Mouse (Mus musculus) frontal cortex, adult (tissue): Measurements from ENCODE around the gene Usp1.
"Not testable (repeated sequence)": the region's sequence is repeated elsewhere in the genome, so short reads cannot be mapped to it uniquely, and the experiment has no call there.

Source experiments
- ATAC-seq: cut with Nextera tagmentation; 2 replicates; pipeline ENCODE4 v1.9.2; 2017; ENCODE audit warnings: mild to moderate bottlenecking, moderate library complexity, mixed read lengths; ENCODE audit not compliant: low TSS enrichment

The Usp1 gene

DNA sequence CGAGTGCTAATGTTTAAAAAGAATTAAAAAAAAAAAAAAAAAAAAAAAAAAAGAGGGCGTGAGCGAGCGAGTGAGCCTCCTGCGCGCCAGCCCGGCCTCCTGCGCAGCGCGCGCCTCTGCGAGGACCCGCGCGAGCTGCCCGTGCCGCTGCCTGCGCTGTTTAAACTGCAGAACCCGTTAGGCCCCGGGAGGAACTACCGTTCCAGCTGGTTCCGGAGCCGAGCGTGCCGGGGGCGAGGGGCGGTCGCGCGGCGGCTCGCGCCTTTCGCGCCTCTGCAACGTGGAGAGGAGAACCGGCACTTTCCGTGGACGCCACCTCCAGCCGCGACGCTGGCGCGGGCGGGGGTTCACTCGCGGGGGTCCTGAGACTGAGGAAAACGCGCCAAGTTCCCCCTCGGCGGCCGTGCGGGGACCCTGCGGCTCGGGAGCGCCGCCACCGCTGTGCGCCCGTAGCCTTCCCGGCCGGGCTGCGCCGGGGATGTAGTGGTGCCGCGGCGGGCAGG, at the start of gene Usp1:
Usp1 (plus strand) TSS at position 243 of the 503 bp plus-strand sequence.
- peak; percentile 43 for ATAC-seq

DNA sequence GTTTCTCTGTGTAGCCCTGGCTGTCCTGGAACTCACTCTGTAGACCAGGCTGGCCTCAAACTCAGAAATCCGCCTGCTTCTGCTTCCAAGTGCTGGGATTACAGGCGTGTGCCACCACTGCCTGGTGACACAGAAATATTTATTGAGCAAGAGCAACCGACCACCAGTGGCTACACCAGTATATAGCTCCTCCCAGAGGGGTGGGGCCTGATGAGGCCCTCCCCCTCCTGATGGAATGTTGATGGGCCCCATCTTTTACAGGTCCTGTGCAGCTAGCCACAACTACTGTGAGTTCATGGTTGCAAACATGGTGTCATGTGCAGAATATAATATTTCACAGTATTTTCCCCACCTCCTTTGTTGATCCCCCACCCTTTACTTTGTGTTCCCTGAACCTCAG, 40.9 kb upstream of the Usp1 start:
- no peak for ATAC-seq

DNA sequence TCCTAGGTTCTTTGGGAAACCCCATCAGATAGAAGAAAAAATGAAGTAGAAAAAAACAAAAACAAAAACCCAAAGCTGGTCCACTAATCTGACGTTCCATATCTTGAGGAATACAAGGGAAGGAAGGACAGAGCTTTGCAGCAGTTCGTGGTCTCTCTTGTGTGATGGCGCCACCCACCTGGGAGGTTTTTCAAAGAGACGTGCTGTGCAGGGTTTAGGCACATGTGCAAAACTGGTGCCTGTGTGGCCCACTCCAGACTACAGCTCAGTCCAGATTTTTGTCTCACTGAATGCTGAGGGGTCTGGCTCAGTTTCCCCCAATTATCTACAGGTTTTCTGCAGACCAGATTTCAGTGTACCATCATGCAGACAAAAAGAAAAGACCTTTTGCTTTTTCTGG, 37.2 kb upstream of the Usp1 start:
- ATAC-seq, result no peak

DNA sequence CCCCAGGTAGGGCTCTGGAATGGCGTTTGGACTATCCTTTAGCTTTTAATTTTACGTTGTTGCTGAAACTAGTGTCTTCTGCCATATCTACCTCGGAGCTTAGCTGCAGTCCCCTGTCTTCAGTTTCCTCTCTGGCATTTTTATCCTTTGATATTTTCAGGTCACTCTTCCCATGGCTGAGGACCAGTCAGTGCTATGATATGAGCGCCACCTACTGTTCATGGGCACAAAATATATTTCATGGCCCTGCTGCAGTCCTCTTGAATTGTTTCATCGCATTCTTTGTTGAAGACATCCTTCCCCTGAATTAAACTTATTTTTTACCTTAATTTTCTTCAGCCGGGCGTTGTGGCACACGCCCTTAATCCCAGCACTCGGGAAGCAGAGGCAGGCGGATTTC, 36.5 kb upstream of the Usp1 start:
- peak; percentile 89 for ATAC-seq

DNA sequence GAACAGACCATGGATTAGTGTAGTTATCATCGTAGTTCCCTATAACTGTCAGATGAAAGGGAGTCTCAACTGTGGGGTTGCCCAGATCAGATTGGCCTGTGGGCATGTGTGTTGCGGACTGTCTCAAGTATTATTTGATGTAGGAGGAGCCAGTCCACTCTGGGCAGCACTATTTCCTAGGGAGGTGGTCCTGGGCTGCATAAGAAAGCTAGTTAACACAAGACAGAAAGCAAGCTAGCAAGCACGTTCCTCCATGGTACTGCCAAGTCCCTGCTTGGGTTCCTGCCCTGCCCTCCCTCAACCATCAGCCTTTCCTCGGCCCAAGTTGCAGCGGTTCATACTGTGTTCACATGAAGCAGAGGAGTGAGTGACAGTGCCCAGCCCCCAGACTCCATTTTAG, 13.4 kb upstream of the Usp1 start:
- ATAC-seq, result no peak

DNA sequence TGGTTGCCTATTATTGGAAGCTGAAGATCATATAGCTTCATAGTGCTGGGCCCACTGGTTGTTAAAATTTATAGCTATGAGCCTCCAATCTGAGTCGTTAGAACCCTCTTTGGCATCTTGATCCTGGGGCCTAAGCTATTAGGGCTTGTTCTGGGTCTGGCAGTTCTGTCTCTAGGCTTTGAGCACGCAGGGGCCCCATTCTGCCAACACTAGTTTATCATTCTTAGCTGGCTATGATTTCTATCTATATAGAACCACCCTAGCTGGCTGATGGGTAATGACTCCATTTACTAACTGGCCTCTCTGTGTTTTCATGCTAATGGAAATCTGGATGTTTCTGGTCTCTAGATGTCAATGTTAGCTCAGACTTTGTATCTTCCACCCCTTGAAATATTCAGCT, 5.9 kb upstream of the Usp1 start:
- no peak for ATAC-seq

DNA sequence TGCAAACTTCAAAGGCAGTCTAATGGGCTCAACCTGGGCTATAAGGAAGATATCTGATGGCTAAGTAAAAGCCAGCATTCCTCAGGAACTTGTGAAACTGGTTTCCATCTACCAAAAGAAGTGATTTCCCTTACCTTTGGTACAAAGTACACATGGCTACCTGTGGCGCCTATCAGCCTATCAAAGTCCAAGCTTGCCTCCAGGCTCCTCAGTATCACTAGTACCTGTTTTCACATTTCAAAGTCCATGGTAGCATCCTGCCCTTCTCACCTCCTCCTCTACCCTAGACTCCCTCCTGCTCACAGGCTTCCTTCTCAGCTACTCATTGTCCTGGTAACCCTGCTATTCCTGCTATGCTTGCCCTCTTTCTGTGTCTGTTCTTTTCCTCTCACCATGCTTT, 5.4 kb upstream of the Usp1 start:
- no peak for ATAC-seq

DNA sequence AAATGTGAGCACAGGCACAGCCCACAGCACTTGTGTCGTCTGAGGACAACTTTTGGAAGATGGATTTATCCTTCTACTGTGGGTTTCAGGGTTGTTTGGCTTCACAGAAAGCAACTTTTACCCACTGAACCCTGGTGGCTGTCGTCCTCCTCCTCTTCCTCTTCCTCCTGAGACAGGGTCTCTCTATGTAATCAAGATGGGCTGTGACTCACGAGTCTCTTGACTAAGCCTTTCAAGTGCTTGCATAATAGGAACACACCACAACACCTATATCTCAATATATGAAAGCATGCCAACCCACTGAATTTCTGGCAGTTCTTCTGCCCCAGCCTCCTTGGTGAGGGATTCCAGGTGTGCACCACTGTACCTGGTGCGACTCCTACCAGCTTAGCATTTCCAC, 2.7 kb upstream of the Usp1 start:
- ATAC-seq, result no peak

DNA sequence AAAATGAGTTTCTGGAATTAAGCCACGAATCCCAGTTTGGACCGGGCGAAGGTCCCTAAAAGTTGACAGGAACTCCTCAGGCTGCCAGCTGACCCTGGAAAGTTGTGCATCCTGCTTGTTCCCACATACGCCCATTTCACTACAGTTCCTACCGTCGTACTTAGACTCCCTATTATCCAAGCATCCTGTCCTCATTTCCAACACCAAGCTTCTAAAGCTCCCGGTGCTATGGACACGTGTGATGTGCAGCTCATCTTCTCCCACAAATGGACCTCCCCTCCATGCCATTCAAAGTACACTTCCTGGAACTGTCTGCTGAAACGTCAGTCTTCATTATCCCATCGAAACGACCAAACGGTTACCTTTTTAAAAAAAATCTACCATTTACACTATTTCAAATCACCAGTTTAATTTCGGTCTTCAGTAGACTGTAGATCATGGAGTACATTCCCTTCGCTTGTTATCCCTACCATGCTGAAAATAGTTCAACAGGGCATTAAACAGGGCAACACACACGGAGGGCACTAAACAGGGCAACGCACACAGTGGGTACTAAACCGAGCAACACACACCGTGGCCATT, 1.5 kb upstream of the Usp1 start:
- ATAC-seq, result peak; percentile 9

DNA sequence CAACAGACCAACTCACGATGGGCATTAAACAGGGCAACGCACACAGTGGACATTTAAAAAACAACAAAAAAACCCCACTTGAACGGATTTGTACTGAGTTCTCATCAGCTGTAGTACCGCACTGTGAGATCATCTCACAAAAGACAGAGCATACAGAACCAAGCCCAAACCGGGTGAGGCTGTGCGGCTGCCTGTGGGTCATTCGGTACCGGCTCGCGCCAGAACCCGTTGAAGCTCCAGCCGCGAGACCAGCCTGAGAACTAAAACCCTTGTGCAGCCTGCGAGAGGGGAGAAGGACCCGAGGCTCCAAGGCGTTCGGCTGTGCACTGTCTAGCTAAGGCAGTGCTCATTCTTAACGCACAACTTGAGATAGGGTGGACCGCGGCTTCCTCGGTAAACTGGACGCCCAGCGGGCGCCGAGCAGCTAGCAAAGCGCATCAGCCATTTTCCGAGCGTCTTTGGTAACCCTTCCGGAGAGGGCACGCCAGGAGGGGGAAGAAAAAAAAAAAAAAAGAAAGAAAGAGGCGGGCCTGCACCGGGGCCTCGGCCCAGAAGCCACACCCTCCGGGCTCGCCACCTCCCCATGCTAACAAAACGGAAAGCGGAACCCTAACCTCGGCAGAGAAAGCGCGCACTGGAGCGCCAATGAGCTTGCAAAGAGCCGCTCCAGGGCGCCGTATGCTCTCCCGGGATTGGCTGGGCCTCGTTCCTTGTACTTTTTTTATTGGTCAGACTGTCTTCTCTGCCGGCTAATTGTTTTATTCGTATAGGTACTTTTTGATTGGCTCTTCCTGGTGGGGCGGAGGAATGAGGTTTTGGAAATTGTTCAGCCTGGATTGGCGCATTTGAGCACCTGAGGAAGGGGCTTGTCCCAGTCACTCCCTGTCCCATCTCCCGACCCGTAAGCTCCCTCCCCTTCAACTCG, 705 bp upstream of the Usp1 start:
- ATAC-seq, result peak; percentile 91

DNA sequence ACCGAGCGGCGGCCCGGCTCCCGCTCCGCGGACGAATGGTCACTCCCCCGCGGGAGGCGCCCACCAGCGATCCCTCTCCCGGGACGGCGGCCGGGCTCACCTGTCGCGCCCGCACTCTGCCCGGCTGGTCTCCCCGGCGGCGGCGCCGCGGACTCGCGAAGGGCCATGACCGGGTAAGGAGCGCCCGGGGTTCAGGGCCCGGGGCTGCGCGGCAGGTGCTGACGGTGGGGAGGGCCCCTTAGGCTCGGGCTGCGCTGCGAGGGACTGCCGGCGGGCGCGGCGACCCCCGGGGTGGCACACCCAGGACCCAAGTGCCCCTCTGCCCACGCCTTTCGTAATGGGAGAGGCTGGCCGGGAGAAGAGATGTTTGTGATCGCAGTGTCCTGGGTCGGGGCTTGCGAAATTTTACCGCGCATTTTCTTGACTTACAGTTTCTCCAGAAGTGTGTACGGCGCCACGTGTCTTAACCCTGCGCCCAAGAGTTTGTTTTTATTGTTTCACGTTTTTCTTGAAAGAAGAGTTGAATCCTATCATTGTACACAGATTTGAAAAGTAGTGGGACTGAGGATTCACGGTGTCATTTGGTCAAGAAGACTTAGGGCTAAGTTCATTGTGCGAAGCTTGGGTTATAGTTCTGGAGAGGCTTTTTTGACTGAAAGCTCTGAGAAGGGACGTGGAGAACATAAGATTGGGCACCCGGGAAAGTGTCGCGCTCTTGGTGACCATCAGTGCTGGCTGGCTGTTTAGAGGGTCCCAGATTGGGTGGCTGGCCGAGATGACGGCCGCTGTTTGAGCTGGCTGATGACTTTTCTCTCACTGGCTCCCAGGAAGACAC, 678 bp downstream of the Usp1 start:
- no peak; the same call in none of the 2 replicates for ATAC-seq

DNA sequence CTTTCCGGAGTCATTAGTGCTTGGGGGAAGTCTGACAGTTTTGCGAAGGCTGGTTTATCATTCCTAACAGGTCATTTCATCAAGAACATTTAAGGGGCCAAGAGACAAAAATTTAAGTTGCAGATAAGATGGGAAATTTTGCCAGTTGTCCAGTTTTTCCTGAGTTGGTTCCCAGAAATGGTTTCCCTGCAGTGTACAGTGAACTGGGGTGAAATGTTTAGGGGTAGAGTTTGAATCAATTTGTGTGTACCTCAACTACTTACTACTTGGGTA, 1.2 kb downstream of the Usp1 start:
- ATAC-seq, result no peak

DNA sequence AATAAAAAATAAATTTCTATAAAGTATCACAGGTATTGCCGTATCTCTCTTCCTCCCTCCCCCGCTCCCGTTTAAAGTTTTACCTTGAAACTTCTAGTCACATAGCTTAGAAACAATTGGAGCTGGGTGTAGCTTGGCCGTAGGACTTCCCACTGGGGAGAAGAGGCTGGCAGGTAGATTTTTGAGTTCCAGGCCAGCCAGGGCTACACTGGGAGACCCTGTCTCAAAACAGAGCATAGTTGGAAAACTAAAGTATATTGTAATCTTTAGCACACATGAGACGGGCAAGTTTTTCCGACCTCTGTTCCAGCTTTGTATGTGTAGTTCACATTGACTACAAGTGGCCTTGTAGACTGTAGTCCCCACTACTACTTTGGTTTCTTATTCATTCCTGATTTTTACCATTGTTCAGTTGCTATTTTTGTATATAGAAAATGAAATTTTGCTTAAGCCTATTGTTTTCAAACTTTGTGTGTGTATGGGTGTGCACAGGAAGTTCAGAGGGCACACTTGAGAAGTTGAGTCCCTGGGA, 1.7 kb downstream of the Usp1 start:
- no peak for ATAC-seq

DNA sequence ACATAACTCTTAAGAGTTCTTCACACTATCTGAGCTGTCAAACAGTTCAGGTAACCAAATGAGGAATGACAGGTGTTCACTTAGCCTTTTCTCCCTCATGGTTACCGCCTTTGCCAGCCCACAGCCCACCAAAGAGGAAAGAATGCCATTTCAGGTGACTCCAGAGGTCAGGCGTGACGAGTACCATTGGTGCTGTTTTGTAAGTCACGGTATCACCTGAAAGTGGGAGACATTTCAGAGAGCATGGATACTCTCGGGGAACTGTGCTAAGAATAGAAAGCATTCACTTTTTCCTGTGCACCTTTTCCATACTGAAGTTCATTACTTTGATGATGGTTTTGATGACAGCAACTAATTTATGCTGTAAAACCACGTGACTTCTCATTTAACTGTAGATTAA, 12.4 kb downstream of the Usp1 start:
- ATAC-seq, result no peak

DNA sequence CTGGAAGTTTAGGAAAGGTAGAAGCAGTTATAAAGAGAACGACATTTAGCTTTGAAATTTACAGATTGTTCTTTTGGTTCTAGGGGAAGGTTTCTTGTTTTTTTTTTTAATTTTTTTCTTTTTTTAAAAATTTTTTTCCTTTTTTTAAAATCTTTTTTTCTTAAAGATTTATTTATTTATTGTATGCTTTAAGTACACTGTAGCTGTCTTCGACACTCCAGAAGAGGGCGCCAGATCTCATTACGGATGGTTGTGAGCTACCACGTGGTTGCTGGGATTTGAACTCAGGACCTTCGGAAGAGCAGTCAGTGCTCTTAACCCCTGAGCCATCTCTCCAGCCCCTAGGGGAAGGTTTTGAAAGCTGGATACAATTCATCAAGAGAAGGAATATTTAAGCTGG, 14.6 kb downstream of the Usp1 start:
- ATAC-seq, result not testable (repeated sequence)

DNA sequence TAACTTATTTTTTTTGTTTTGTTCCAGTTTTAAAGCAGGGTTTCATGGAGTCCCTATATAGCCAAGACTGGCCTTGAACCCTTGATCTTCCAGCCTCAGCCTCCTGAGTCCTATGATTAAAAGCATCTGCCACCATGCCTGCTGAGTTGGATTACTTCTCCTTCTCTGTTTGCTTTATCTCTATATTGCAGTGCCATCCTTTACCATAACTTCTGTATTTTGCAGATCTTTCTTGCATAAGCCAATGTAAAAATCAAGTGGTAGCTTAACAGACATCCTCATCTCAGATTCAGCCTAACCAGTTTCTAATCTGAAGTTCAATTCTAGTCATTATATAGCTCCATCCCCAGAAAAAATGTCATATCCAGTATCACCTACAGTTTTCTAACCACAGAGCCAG, 27.0 kb downstream of the Usp1 start:
- no peak for ATAC-seq

DNA sequence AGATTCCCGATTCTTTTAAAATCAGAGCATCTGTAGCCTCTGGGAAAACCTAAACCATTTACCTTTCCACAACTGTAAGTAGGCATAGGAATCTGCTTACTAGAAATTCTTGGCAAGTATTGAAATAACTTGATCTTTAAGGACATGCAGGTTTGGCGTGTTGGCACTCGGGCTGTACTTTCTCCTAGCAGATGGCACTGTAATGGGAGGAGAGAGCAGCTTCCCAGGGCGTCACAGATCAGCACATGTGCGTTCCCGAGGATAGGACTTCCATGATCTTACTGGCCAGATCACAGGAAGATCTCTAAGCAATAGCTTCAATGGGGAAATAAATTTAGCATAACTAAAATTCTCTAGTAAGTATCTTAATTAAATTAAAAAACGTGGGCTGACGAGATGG, 32.4 kb downstream of the Usp1 start:
- no peak for ATAC-seq

DNA sequence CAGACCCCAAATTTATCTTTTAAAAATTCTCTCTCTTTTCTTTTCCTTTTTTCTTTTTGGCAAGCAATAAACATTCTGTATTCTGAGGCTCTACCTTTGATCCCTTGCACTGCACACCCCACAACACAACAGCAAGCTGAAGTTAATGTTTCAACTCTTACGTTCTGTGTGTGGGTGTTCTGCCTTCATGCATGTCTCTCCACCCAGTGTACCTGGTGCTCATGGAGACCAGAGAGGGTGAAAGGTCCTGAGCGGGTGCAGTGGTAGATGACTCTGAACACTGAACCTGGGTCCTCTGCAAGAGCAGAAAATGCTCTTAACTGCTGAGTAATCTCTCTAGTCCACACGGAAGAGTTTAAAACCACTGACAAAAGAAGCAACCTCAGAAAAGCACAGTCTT, 36.6 kb downstream of the Usp1 start:
- no peak for ATAC-seq

DNA sequence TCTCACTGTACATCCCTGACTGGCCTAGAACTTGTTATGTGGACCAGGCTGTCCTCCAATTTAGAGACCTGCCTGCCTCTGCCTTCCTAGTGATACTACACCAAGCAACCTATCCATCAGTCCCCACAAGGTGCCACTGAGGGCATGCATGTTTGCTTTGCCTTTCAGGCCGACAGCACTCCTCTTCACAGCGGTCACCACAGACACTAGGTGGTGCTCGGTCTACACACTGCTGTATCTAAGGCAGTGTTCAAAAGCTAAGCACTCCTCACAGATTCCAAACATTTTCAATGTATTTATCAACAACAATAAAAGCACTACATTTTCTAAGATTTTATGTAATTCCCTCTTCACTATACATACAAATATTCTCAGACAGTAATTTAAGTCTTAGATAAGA, 46.3 kb downstream of the Usp1 start:
- peak; percentile 81 for ATAC-seq

DNA sequence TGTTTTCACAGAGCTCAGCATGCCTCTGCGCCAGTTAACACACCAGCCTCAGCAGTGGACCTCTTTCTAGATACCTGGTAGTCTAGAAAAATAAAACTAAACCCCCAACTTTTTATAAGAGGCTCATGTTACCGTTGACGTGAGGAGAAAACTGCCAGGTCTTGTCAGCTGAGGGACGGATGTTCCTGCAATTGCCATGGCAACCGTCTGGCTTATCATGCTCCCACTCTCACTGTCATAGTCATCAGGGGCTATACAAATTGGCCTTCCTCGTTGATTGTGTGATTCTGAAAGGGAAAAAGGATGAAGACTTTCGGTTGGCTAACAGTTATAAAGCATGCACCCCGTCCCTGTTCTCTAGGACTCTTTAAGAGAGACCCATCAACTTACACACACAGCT, 52.1 kb downstream of the Usp1 start:
- peak; percentile 65 for ATAC-seq

DNA sequence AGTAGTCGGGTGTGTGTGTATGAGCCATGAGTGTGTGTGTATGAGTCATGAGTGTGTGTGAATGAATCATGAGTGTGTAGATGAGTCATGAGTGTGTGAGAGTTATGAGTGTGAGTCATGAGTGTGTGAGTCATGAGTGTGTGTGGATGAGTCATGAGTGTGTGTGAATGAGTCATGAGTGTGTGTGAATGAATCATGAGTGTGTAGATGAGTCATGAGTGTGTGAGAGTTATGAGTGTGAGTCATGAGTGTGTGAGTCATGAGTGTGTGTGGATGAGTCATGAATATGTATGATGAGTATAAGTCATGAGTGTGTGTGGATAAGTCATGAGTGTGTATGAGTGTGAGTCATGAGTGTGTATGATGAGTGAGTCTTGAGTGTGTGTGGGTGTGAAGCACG, 54.7 kb downstream of the Usp1 start:
- ATAC-seq, result not testable (repeated sequence)

DNA sequence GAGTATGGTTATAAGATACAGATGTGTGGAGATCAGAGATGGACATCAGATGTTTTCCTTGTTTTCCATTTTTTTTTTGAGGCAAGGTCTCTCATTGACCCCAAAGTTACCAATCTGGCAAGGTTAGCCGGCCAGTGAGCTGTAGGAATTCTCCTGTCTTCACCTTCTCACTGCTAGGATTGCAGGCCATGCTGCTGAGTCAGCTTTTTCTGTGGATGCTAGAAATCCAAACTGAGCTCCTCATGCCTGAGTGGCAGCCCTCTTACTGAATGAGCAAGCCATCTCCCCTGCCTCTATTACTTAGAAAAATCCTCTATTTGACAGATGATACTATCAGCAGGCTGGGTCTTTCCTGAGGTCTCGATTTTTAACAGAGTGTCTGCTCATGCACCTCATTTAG, 55.1 kb downstream of the Usp1 start:
- no peak for ATAC-seq
